Mouse (Mus musculus) NIH3T3 (cell line): ENCODE results near the gene Fbxo42.
"Not testable (repeated sequence)": the region's sequence is repeated elsewhere in the genome, so short reads cannot be mapped to it uniquely, and the experiment has no call there.

Experiments used
- DNase-seq: peaks from one replicate; pipeline ENCODE4 v3.0.0-alpha.2; 2012; ENCODE audit warnings: low read depth

The Fbxo42 gene

DNA sequence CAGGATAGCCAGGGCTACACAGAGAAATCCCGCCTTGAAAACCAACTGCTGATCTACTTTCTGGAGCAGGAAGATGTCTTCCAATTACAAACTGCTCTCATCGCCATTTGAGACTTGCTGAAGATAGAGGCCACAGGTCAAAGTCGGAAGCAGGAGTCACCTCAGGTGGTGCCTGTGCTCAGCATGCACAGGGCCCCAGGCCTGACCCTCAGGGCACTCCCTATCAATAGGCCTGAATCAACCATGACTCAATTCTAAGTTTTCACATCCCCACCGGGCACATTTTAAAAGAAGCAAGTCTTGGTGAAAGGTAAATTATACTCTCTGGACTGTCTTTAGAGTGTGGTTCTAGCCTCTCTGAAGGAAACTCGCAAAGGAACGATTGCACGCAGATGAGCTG is 11.6 kb upstream of the Fbxo42 start:
- DNase-seq: no peak

DNA sequence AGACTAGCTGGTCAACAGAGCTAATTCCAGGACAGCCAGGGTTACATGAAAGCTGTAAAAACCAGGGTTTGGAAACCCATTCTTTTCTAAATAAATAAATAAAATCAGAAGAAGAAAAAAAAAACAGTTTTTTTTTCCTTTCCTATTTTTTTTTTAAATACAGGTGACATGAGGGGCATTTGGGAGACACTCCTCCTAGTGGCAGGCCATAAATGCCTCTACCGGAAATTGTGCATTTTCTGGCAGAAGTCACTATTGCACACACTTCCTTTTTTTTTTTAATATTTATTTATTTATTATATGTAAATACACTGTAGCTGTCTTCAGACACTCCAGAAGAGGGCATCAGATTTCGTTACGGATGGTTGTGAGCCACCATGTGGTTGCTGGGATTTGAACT is 10.0 kb upstream of the Fbxo42 start:
- not testable (repeated sequence) for DNase-seq

DNA sequence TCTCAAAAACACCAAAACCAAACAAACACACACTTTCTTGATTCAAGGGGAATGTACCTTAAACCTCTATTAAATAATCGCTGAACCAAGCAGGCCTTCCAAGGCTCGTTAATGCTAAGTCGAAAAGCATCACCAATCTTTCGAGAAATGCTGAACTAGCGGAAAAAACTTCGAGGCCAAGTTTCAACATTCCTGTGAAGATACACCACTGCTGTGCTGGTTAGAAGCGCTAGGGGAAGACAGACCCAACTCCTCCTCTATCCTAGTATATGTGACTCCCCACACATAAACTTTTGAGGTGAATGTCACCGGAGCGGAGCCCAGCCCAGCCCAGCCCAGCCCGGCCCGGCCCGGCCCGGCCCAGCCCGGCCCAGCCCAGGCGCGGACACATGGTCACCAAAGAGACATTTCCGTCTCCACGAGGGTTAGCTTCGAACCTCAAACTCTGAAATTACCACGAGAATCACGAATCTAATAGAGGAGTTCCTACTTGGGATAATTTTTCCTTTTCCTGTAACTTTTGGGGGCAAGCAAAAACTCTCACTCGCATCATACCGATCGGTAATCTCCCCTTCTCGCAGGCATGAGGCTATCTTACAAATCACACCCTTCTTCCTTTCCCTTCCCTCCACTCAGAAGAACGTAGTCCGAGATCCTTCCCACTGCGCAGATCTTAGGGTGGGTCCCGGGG is 9.1 kb upstream of the Fbxo42 start:
- DNase-seq: peak; percentile 65

DNA sequence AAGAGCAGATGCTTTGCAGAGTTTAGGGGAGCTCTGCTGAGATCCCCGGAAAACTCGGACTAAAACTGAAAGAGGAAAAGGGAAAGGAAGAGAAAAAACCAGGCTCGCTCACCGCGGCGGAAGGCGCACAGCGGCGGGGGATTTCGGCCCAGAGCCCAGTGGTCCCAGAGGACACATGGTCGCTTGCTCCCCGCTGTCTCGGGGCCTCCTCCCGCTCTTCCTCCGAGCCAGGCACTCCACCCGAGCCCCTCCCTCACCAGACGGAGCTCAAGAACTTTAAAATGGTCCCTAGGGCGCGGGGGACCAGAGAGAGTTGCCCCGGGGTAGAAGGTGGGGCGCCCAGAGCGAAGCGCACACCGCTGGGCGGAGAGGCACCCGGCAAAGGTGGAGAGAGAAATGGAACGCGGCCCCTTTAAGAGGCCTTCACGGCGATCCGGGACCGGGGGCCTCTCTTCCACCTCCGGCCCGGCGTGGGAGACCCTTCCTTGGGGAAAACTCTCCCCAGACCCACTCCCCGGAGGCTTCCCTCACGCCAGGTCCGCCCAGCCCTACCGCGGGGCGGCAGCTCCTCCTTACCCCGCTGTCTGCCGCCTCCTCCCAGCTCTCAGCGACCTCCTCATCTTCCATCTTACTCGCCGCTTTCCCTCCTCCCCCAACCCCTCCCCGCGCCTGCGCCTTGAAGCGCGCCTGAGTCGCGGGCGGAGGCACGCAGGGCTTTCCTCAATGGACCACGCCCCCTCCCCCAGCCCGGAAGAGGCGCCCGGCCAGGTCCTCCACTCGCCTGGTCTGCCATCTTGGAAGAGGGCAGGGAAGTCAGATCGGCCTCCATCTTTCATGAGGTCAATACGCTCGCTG is 8.4 kb upstream of the Fbxo42 start, which contains the start of gene Szrd1:
Szrd1 (minus strand) TSS at position 660 of the 855 bp plus-strand sequence.
- peak; percentile 99 for DNase-seq

DNA sequence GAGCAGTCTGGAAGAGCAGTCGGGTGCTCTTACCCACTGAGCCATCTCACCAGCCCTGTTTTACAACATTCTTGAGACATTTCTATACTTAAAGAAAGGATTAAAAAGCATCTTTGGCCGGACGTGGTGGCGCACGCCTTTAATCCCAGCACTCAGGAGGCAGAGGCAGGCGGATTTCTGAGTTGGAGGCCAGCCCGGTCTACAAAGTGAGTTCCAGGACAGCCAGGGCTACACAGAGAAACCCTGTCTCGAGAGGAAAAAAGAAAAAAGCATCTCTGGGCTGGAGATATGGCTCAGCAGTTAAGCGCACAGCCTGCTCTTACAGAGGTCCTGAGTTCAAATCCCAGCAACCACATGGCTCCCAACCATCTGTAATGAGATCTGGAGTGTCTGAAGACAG is 7.4 kb upstream of the Fbxo42 start:
- not testable (repeated sequence) for DNase-seq

DNA sequence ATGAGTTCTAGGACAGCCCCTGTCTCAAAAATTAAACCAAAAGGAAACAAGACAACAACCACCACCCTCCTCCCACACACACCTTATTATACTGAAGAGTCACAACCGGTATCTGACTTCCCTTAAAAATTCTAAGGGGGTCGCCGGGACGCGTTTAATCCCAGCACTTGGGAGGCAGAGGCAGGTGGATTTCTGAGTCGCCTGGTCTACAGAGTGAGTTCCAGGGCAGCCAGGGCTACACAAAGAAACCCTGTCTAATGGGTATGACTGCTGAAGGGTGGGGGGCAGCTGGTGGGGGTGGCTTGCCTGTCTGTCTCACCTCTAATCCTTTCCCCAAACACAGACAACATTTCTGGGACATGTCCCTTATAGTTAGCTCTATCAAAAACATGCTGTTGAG is 6.7 kb upstream of the Fbxo42 start:
- DNase-seq: no peak

DNA sequence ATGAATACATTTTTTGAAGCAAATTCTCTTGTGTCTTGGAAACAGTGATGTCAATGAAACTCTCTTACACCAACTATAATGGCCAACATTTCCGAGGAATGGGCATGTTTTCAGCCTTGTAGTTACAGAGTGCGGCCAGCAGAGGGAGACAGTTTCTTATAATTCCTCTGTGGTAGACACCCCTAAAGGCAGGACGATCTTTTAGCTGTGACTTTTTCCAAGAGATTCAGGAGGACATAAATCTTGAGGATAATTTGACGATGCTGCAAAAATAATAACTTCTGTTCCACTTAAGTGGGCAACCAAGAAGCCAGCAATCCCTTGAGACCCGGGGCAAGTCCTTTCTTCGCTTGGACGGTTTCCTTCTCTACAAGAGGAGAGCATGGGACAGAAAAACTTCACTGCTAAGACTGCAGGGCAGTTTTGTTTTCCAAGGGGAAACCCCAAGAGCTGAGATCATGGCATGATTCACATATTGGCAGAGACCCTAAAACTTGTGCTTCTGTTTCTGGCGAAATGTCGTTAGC is 5.4 kb upstream of the Fbxo42 start:
- peak; percentile 87 for DNase-seq

DNA sequence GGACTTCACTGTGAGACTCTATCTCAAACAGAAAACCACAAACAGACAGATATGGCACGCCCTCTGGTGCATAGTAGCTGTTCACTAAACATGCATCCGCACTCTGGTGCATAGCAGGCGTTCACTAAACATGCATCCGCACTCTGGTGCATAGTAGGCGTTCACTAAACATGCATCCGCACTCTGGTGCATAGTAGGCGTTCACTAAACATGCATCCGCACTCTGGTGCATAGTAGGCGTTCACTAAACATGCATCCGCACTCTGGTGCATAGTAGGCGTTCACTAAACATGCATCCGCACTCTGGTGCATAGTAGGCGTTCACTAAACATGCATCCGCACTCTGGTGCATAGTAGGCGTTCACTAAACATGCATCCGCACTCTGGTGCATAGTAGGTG is 2.6 kb upstream of the Fbxo42 start:
- DNase-seq: not testable (repeated sequence)

DNA sequence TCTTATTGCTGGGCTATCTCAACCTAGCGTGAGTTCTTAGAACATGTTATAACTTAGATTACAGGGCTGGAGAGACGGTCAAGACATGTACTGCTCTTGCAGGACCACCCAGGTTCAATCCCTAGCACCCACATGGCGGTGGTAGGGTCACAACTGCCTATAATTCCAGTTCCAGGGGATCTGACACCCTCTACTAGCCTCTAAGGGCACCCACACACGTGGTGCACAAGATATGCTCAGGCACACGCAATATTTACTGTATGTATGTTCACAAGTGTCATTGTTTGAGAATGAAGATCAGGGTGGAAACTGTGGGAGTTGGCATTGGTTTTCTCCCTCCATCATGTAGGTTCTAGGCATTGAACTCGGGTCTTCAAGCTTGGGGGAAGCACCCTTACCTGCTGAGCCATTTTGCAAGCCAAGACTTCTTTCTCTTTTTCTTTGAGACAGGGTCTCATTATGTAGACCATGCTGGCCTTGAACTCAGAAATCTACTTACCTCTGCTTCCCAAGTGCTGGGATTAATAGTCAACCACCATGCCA is 1.2 kb upstream of the Fbxo42 start:
- no peak for DNase-seq

DNA sequence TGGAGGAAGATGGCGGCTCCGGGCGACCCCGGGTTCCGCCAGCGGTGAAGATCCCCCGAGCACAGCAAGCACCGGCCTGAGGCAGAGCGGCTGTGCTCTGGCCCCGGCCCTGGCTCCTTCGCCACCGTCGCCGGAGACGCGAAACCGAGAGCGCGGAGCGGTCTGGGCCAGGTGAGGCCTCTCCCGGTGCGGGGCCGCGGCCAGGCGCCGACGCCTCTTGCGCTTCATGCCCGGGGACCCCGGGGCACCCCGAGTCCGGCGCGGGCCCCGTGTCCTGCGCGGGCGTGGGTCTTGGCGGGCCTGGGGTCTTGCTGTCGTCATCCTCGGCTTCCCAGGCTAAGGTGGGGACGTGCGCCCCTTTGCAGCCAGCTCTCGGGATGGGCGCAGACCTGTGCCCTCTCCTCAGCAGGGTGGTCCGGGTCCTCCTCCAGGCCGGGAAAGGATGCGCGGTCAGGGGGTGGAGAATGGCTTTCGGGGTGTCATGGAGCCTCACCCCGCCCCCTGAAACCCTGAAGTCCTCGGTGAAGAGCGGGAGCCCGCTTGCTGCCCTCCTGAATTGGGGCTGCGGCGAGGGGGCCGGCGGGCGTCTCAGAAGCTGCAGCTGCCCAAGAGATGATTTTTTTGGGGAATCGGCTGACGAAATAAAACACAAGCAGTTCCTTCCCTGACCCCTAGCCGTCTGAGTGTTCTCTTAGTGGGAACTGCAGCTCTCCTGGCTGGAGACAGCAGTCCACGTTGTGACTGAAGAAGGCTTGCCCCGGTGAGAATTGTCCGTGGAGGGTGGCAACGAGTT is 492 bp downstream of the Fbxo42 start:
- DNase-seq: peak; percentile 52

DNA sequence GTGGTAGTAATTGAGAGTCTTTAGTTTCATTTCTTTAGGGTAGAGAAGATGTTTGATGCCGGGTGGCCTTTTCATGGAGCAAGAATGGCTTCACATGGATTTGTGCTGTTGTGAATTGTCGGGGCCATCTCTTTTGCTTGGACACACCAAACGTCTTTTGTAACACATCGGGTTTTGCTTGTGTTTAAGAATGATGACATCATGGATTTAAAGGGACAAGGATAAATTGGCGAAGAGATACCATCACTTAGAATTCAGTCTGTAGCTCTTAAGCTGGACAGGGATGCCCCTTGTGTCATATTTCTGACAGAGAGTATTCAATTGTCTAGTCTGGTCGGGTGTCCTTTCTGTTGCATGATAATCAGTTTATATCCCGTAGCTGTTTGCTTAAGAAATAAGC is 1.4 kb downstream of the Fbxo42 start:
- DNase-seq: no peak

DNA sequence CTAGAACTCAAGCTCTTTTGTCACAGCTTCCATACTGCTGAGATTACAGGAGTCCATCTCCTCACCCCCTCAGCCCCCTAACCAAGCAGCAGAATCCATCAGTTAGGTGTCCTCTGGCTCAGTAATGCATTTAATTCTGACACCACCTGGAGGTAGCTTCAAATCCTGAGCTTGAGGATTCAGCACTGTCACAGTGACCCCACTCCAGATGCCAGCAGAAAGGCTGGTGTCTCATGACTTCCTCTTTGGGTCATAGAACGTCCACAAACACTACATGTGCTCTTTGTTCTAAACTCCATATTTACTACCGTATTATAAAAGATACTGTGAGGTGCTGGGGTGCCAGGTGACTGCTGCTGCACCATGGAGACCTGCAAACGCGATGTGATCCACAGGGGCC is 9.8 kb downstream of the Fbxo42 start:
- no peak for DNase-seq

DNA sequence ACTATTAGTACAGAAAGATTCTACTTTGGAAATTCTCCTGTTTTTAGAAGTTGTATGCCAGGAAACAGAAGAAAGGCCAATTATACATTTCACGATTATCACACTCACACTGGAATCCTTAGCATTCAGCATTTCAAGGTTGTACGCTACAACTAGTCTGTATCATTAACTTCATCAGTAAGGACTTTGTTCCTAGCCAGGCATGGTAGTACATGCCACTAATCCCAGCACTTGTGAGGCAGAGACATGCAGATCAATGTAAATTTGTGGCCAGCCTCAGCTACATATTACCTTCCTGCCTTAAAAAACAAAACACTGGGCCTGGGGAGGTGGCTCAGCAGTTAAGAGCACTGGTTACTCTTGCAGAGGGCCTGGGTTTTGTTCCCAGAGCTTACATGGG is 10.9 kb downstream of the Fbxo42 start:
- DNase-seq: no peak

DNA sequence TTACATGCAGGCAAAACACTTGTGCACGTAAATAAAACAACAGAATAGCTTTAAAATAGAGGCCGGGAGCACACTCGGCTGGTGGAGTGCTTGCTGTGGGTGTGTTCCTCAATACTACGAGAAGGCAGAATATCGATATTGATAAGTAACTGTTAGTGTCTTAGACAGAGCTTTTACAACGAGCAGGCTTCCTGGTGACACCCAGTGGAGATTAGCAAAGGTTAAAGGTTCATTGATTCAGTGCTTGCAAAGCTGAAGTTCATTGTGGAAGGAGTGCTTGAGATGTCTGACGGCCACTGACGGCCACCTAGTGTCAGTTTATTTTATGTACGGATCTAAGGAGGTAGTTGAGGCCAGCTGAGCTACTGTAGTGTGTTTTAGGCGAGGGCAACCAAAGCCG is 11.4 kb downstream of the Fbxo42 start:
- DNase-seq: no peak

DNA sequence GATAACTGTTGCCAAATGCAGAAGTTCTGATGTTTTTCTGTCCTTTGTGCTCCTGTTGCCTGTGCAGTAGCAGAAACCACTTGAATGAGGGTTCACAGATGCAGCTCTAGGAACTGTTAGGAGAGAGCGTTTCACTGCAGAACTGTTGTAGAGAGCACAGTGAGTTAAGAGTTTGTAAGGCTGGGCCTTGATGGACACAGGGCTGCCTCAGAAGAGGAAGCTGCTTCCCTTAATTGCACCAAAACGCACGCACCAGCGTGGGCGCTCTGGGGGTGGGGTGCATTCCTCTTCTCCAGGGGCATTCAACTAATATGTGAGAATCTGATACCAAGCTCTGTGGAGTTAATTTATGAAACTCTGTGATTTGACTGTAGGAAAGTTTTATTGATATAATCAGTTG is 12.0 kb downstream of the Fbxo42 start:
- no peak for DNase-seq

DNA sequence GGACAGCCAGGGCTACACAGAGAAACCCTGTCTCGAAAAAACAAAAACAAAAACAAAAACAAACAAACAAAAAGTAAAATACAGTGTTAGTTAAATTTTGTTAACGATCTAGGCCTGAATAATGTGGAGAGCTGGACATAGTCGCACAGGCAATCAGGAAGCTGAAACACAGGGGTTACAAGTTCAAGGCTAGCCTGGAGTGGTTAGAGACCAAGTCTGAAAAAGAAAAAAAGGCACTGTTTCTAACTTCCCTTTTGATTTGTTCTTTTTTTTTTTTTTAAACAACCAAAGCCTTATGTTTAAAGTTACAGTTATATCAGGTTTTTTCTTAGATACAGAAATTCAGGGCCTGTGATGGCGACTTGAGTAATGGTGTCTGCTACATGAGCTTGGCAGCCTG is 12.5 kb downstream of the Fbxo42 start:
- no peak for DNase-seq

DNA sequence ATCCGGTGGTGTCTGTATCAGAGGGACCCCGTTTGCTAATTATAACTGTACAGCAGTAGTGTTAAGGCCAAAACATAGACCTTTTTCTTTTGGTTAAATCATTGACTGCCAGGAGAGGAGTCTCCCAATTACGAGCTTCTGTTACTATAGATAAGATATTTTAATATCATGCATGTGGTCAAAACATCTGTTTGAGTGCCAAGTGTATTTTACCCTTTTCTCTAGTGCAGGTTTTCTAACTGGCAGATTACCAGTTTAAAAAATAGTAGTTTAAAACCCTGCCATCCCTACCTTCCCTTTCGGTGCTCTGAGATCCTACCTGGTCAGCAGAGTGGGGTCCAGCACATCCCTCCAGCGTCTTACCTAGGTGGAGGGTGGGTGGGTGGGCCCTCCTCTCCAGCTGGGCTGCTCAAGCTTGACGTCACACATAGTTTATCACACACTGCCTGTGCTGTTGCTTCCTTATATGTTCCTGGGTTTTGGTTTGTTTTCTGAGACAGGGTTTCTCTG is 14.0 kb downstream of the Fbxo42 start:
- no peak for DNase-seq

DNA sequence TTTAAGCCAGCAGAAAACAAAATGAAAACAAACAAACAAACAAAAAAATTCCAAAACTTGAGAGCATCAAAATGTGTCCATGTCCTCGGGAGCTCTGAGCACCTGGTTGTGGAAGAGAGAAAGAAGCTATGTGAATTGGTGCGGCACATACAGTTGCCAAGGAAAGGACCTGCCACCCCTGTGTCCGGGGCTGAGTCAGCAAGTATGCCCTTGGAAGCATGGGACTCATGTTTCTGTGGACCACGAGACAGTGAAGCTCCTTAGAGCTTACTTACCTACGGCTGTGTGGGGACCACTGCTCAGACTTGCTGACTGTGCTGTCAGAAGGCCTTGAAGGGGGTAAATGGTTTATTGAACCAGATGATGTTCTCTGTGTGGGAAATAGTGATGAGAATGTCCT is 16.0 kb downstream of the Fbxo42 start:
- no peak for DNase-seq

DNA sequence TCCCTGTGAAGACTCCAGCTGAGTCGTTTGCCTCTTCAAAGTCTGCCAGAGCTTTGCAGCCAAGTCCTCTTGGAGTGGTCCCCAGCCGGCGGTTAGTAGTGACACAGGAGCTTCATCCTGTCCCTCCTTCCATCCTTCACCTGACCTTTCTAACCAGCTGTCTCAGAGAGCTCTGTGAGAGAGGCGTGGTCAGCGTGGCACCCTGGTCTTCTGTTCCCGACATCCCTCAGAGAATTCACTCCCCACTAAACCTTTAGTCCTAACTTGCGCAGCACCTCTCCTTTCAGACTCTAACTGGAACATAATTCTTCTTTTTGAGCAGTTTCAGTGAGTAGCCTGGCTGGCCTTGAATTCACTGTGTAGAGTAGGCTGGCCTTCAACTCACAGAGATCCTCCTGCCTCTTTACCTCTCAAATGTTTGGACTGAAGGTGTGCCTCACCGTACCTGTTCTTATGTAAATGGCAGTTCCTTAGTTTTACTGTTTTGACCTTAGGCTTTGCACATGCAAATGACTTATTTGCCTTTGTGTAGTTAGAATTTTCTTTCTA is 18.1 kb downstream of the Fbxo42 start:
- DNase-seq: no peak

DNA sequence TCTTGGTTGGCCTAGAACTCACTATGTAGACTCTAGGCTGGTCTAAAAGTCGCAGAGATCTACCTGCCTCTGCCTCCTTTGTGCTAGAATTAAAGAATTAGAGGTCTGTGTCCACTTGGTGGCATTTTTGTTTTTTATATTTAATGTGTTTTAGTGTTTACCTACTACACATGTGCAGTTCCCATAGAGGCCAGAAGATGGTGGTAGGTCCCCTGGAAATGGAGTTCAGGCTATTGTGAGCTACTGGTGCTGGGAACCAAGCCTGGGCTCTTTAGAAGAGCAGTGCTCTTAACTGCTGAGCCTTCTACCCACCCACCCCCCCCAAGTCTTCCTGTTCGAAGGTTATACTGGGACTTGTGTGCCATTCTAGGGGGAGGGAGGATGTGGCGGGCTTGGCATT is 19.4 kb downstream of the Fbxo42 start:
- DNase-seq: no peak

DNA sequence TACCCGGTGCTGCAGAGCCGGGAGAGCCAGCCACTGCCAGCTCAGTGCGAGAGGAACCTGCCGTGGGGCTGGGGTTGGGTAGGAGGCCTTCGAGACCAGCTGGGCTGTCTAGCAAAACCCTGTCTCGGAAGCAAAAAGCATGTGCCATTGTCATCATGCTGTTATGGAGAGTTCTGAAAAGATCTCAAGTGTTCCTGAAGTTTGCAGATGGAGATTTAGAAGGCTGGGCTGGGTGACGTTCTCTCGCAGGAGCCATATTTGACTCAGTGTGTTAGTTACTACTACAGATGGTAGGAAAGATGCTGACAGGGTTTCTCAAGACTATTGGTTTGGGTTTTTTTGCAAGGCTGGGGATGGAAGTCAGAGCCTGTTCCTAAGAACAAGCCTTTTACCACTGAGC is 24.4 kb downstream of the Fbxo42 start:
- no peak for DNase-seq

DNA sequence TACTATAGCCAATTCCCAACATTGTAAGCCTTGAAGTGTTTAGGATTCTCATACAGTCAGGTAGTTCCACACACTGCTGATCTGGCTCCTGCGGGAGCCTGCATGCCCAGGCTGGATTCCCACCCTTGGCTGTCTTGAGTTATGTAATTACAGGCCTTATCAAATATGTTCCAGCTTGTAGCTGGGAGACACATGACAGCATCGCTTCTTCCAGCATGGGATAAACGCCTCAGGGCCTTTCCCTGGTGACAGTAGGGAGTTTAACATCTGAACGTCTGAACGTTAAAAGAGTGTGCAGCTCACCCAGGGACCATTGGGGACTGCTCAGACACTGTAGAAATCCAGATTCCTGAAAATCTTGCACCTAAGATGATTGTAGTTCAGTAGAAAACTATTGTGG is 28.1 kb downstream of the Fbxo42 start:
- DNase-seq: no peak
